Mouse (Mus musculus) E14TG2a.4 (cell line): ENCODE results near the gene Adarb1.

Source experiments
- CTCF ChIP-seq: conservative IDR thresholded peaks from 2 replicates; pipeline ENCODE4 v1.5.1; 2014; ENCODE audit warnings: low read length
- NANOG ChIP-seq: IDR thresholded peaks from 2 replicates; pipeline ENCODE4 v1.6.1; 2014; ENCODE audit warnings: borderline replicate concordance, low read length, mixed read lengths

DNA sequence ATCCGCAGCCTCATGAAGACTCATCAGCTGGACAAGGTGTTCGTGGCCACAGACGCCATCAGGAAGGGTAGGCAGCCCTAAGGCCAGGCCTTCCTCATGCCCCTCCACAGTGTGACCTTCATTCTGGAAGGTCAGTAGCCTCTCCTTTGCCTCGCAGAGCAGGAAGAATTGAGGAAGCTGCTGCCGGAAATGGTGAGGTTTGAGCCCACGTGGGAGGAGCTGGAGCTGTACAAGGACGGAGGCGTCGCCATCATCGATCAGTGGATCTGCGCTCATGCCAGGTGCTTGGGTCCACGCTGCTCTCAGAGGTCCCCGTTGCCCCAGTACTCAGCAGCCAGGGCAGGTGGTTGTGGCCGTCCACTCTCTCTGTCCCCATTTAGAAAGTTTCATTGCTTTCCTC lies 151.0 kb downstream of the Adarb1 start:
- TF ChIP-seq CTCF (no peak), NANOG (no peak)
